ENCODE assay signal across 1 mouse cellular context in the genomic region with DNA sequence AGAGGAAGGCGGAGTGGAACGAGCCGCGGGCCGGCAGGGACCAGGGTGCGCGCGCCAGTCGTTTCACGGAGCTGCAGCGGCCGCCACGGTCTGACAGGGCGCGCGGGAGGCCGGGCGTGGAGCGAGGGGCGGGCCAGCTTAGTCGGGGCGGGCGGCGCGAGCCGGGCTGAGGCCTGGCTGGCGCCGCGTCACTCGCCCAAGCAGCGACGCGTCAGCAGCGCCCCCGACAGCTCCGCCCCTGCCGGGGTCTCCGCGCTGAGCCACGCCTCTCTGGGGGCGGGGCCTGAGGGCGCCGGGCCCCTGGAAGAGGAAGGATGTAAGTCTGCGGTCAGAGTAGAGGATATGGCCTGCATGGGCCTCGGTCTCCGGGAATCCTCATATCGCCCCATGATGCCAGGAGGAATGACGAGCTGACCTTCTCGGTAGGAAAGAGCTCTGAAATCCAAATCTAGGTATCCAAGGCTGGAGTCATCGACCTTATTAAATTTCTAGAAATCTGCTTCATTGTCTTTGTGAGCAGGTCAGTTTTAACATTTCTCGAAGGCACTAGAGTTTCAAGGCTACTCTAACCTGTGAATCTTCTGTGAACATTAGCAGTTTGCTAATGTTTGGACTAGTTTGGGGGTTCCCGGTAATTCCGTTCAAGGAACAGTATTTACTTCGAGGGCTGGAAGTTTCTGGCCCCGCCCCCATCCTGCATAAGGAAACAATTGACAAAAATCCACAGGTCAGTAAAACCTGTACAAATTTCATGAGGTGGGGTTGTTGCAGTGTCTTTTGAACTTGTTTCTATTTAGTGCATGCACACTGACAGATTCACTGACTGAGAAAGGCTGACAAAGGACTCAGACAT.
TF ChIP-seq lines count a peak whose summit lies in the region.

A gene (minus strand): TSS at position 228 of the 853 bp plus-strand sequence.

TF ChIP-seq in CH12.LX, 34 proteins besides CTCF, POLR2A, EP300 and RAD21 (continued from another document):
- TF ChIP-seq TBP (conservative IDR thresholded peaks at IDR 0.05; ENCODE audit: low read depth, low read length), result 0 out of 2 replicates have a peak, but pooled peaks have one; percentile 42
- TF ChIP-seq TCF12 (IDR thresholded peaks at IDR 0.05; ENCODE audit: low read depth, low read length), result peak; percentile 65
- TF ChIP-seq CHD1 (IDR thresholded peaks at IDR 0.05; ENCODE audit: low read depth, low read length), result no peak
- no peak for TF ChIP-seq ZNF384 (IDR thresholded peaks at IDR 0.05; ENCODE audit: low read depth, low read length)
- TF ChIP-seq PAX5 (IDR thresholded peaks at IDR 0.05; ENCODE audit: low read length), result no peak
- TF ChIP-seq ELF1 (IDR thresholded peaks at IDR 0.05; ENCODE audit: low read depth, low read length), result peak; percentile 55; the same call in 1 of the 2 replicates
- no peak for TF ChIP-seq BHLHE40 (IDR thresholded peaks at IDR 0.05; ENCODE audit: low read depth, low read length)
- TF ChIP-seq NELFE (IDR thresholded peaks at IDR 0.05; ENCODE audit: low read depth, low read length), result no peak; the same call in 1 of the 2 replicates
- no peak for TF ChIP-seq IRF4 (IDR thresholded peaks at IDR 0.05; ENCODE audit: low read depth, low read length)
- no peak for TF ChIP-seq RCOR1 (conservative IDR thresholded peaks at IDR 0.05; ENCODE audit: low read depth, low read length)
- TF ChIP-seq MYC (IDR thresholded peaks at IDR 0.05; ENCODE audit: low read depth, low read length), result no peak
- TF ChIP-seq MAFK (IDR thresholded peaks at IDR 0.05; ENCODE audit: insufficient replicate concordance, low read length), result no peak
- peak; percentile 47; the same call in 1 of the 2 replicates for TF ChIP-seq MAZ (IDR thresholded peaks at IDR 0.05; ENCODE audit: low read depth, low read length)
- peak; percentile 55 for TF ChIP-seq NRF1 (IDR thresholded peaks at IDR 0.05; ENCODE audit: low read depth, low read length)
- TF ChIP-seq MAX (IDR thresholded peaks at IDR 0.05; ENCODE audit: low read length), result no peak; the same call in 1 of the 2 replicates
- TF ChIP-seq E2F4 (IDR thresholded peaks at IDR 0.05; ENCODE audit: insufficient replicate concordance, low read depth, low read length), result no peak
- no peak for TF ChIP-seq USF2 (conservative IDR thresholded peaks at IDR 0.05; ENCODE audit: low read depth, low read length)
- no peak for TF ChIP-seq SMC3 (IDR thresholded peaks at IDR 0.05; ENCODE audit: low read depth, low read length)
- TF ChIP-seq JUND (conservative IDR thresholded peaks at IDR 0.05; ENCODE audit: low read depth, low read length), result no peak
- no peak for TF ChIP-seq GABPA (IDR thresholded peaks at IDR 0.05; ENCODE audit: insufficient replicate concordance, low read depth, low read length)
- peak; percentile 73; the same call in 1 of the 2 replicates for TF ChIP-seq ZMIZ1 (IDR thresholded peaks at IDR 0.05; ENCODE audit: low read depth, low read length)
- no peak for TF ChIP-seq JUN (IDR thresholded peaks at IDR 0.05; ENCODE audit: insufficient read depth, low read depth, low read length)
- TF ChIP-seq UBTF (IDR thresholded peaks at IDR 0.05; ENCODE audit: low read depth, low read length), result no peak
- TF ChIP-seq ZC3H11A (IDR thresholded peaks at IDR 0.05; ENCODE audit: low read depth, low read length), result no peak
- TF ChIP-seq ETS1 (conservative IDR thresholded peaks at IDR 0.05; ENCODE audit: low read depth, low read length), result 0 out of 2 replicates have a peak, but pooled peaks have one; percentile 21
- TF ChIP-seq MXI1 (IDR thresholded peaks at IDR 0.05; ENCODE audit: low read depth, low read length), result peak; percentile 69
- TF ChIP-seq POLR2AphosphoS2 (IDR thresholded peaks at IDR 0.05; ENCODE audit: low read depth, low read length), result no peak
- no peak for TF ChIP-seq CHD2 (IDR thresholded peaks at IDR 0.05; ENCODE audit: low read length)
- 0 out of 2 replicates have a peak, but pooled peaks have one; percentile 44 for TF ChIP-seq KAT2A (IDR thresholded peaks at IDR 0.05; ENCODE audit: insufficient replicate concordance, low read length)
- TF ChIP-seq SIN3A (IDR thresholded peaks at IDR 0.05; ENCODE audit: low read length), result peak; percentile 75
